Mouse (Mus musculus): ENCODE data around the gene Ppp6r2.

Gene Ppp6r2

GRCm38 (mm10) chr15:89309962-89310498 lies 98.7 kb downstream of the Ppp6r2 start:
- peak; percentile 90 for DNase-seq (ENCODE audit: low read depth, low spot score)

GRCm38 (mm10) chr15:89313359-89313758 lies 102.0 kb downstream of the Ppp6r2 start:
- DNase-seq (ENCODE audit: low read depth, low spot score) = no peak

- no peak for DNase-seq (ENCODE audit: low read depth, low spot score)
These were observed 102.8 kb downstream of the Ppp6r2 start for GRCm38 (mm10) chr15:89314107-89314506.

GRCm38 (mm10) chr15:89314511-89315189 lies 103.3 kb downstream of the Ppp6r2 start:
- peak; percentile 38 for DNase-seq (ENCODE audit: low read depth, low spot score)

- peak; percentile 98 for DNase-seq (ENCODE audit: low read depth, low spot score)
These were observed 103.9 kb downstream of the Ppp6r2 start, which contains the start of gene Sbf1 for GRCm38 (mm10) chr15:89315190-89315731. Gene Sbf1, minus strand, starts transcription at chr15:89315311.

GRCm38 (mm10) chr15:89316146-89316545 lies 104.8 kb downstream of the Ppp6r2 start:
- peak; percentile 61 for DNase-seq (ENCODE audit: low read depth, low spot score)

GRCm38 (mm10) chr15:89321264-89321663 lies 109.9 kb downstream of the Ppp6r2 start:
- no peak for DNase-seq (ENCODE audit: low read depth, low spot score)

GRCm38 (mm10) chr15:89322670-89323522 lies 111.5 kb downstream of the Ppp6r2 start, which contains the start of gene Adm2:
Gene Adm2, plus strand, starts transcription at chr15:89322720.
- no peak for DNase-seq (ENCODE audit: low read depth, low spot score)

- DNase-seq (ENCODE audit: low read depth, low spot score) = no peak
These were observed 112.3 kb downstream of the Ppp6r2 start for GRCm38 (mm10) chr15:89323656-89324055.

GRCm38 (mm10) chr15:89326441-89326840 lies 115.1 kb downstream of the Ppp6r2 start:
- DNase-seq (ENCODE audit: low read depth, low spot score) = no peak

- DNase-seq (ENCODE audit: low read depth, low spot score) = no peak
These were observed 122.9 kb downstream of the Ppp6r2 start, which contains the start of gene Miox for GRCm38 (mm10) chr15:89334271-89334670. Gene Miox, plus strand, starts transcription at chr15:89334398.

GRCm38 (mm10) chr15:89334774-89335537 lies 123.6 kb downstream of the Ppp6r2 start:
- DNase-seq (ENCODE audit: low read depth, low spot score) = no peak

GRCm38 (mm10) chr15:89336422-89336821 lies 125.1 kb downstream of the Ppp6r2 start:
- no peak for DNase-seq (ENCODE audit: low read depth, low spot score)
